Mouse (Mus musculus): ENCODE results near the gene Cachd1. TPM values are rescaled to one million over a fixed set of nuclear protein-coding genes. Genes with fewer than 3 reads are reported as not detected.

Cachd1 gene
- polyA plus RNA-seq, 1 experiment from 2014 or later: 14.7 TPM

- 0 out of 2 replicates have a peak overlapping the region, but pooled peaks have one; percentile 37 for H3K27ac ChIP-seq
- H3K4me1 ChIP-seq: peaks cover 63% of the 10 kb centered on the region
- no peaks in the 10 kb centered on the region for H3K27me3 ChIP-seq
- 71% methylated on average over 14 of the region's 14 CpGs for WGBS
- no peak overlapping the region for H3K4me2 ChIP-seq
- H3K36me3 ChIP-seq (ENCODE audit: poor library complexity, severe bottlenecking): no peaks in the 10 kb centered on the region
- no peak overlapping the region for H3K9ac ChIP-seq
- no peak overlapping the region for H3K4me3 ChIP-seq
- peak; percentile 64 for ATAC-seq
- no peaks in the 10 kb centered on the region for H3K9me3 ChIP-seq (replicated peaks)
Measured at GRCm38 (mm10) chr4:100800730-100801442, 24.4 kb downstream of the Cachd1 start.

GRCm38 (mm10) chr4:100801443-100801786, 24.9 kb downstream of the Cachd1 start:
- H3K4me2 ChIP-seq: no peak overlapping the region
- H3K9ac ChIP-seq: no peak overlapping the region
- no peaks in the 10 kb centered on the region for H3K36me3 ChIP-seq (ENCODE audit: poor library complexity, severe bottlenecking)
- H3K4me1 ChIP-seq: peaks cover 58% of the 10 kb centered on the region
- no peak overlapping the region for H3K27ac ChIP-seq
- ATAC-seq: peak; percentile 52
- 64% methylated on average over 3 of the region's 3 CpGs for WGBS
- no peaks in the 10 kb centered on the region for H3K27me3 ChIP-seq
- no peak overlapping the region for H3K4me3 ChIP-seq
- no peaks in the 10 kb centered on the region for H3K9me3 ChIP-seq (replicated peaks)

GRCm38 (mm10) chr4:100811057-100811695, 34.7 kb downstream of the Cachd1 start:
- no peaks in the 10 kb centered on the region for H3K36me3 ChIP-seq (ENCODE audit: poor library complexity, severe bottlenecking)
- peak overlapping the region; percentile 44 for H3K4me2 ChIP-seq
- H3K9me3 ChIP-seq (replicated peaks): no peaks in the 10 kb centered on the region
- H3K27ac ChIP-seq: peak overlapping the region; percentile 32
- WGBS: 2% methylated on average over 5 of the region's 5 CpGs
- peaks cover 30% of the 10 kb centered on the region for H3K4me1 ChIP-seq
- peaks cover 35% of the 10 kb centered on the region for H3K27me3 ChIP-seq
- ATAC-seq: peak; percentile 67
- H3K9ac ChIP-seq: no peak overlapping the region
- no peak overlapping the region for H3K4me3 ChIP-seq

DNA sequence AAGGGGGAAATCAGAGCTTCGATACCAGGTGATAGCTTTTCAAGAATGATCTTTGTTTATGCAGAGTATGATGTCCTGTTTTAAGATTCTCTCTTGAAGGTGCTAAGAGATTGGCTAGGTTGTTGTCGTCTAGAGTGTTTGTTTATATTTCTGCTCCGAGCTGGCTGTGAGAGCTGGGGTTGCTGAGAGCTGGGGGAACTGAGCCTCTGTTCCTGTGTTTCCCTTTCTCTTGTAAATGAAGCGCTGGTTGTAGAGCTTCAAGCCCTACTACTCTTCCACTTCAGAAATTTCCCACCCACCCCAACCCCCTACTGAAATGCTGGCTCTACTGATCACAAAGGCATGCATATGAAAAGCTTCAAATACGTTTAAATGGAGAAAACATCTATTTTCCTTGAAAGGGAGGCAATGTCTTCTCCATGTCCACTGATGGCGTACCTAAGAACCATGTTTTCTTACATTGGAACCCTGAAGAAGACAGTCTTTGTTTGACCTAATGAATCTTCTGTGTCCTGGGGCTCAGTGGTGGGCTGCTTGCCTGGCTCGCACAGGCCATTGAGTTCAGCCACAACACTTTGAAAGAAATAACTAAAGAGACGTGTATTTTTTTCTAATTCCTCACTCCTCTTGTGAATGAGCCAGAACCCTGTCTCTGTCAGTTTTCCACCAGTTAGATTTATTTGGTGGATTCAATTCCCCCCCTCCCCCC, 35.5 kb downstream of the Cachd1 start:
- Histone ChIP-seq H3K9me3 (replicated peaks) (no peaks in the 10 kb centered on the region), H3K4me2 (peak overlapping the region; percentile 44), H3K4me3 (no peak overlapping the region), H3K27ac (peak overlapping the region; percentile 32; the same call in 1 of the 2 replicates), H3K4me1 (peaks cover 30% of the 10 kb centered on the region), H3K27me3 (peaks cover 32% of the 10 kb centered on the region), H3K36me3 (ENCODE audit: poor library complexity, severe bottlenecking) (no peaks in the 10 kb centered on the region), H3K9ac (no peak overlapping the region)
- ATAC-seq: peak; percentile 59
- 6% methylated on average over 8 of the region's 8 CpGs for WGBS

GRCm38 (mm10) chr4:100813767-100814461, 37.4 kb downstream of the Cachd1 start:
- ATAC-seq: no peak
- Histone ChIP-seq H3K4me3 (no peak overlapping the region), H3K4me2 (no peak overlapping the region), H3K27me3 (peaks cover 24% of the 10 kb centered on the region), H3K27ac (no peak overlapping the region), H3K4me1 (peaks cover 30% of the 10 kb centered on the region), H3K9ac (no peak overlapping the region), H3K9me3 (replicated peaks) (no peaks in the 10 kb centered on the region), H3K36me3 (ENCODE audit: poor library complexity, severe bottlenecking) (no peaks in the 10 kb centered on the region)
- WGBS: 83% methylated on average over 2 of the region's 2 CpGs

- H3K4me2 ChIP-seq: no peak overlapping the region
- H3K9me3 ChIP-seq (replicated peaks): no peaks in the 10 kb centered on the region
- no peak overlapping the region for H3K9ac ChIP-seq
- no peak overlapping the region for H3K27ac ChIP-seq
- no peaks in the 10 kb centered on the region for H3K4me1 ChIP-seq
- no peak; the same call in 1 of the 2 replicates for ATAC-seq
- whole genome bisulfite sequencing: 93% methylated on average over 3 of the region's 3 CpGs
- H3K4me3 ChIP-seq: no peak overlapping the region
- no peaks in the 10 kb centered on the region for H3K36me3 ChIP-seq (ENCODE audit: poor library complexity, severe bottlenecking)
- peaks cover 10% of the 10 kb centered on the region; the same call in 1 of the 2 replicates for H3K27me3 ChIP-seq
Measured at GRCm38 (mm10) chr4:100819238-100819637, 42.8 kb downstream of the Cachd1 start.

GRCm38 (mm10) chr4:100822526-100822925, 46.1 kb downstream of the Cachd1 start:
- Histone ChIP-seq H3K9me3 (replicated peaks) (no peaks in the 10 kb centered on the region; the same call in 1 of the 2 replicates), H3K9ac (no peak overlapping the region), H3K4me1 (peaks cover 5% of the 10 kb centered on the region), H3K36me3 (ENCODE audit: poor library complexity, severe bottlenecking) (no peaks in the 10 kb centered on the region), H3K27ac (no peak overlapping the region), H3K4me3 (no peak overlapping the region), H3K27me3 (no peaks in the 10 kb centered on the region), H3K4me2 (no peak overlapping the region)
- no peak for ATAC-seq
- 95% methylated on average over 7 of the region's 7 CpGs for WGBS

DNA sequence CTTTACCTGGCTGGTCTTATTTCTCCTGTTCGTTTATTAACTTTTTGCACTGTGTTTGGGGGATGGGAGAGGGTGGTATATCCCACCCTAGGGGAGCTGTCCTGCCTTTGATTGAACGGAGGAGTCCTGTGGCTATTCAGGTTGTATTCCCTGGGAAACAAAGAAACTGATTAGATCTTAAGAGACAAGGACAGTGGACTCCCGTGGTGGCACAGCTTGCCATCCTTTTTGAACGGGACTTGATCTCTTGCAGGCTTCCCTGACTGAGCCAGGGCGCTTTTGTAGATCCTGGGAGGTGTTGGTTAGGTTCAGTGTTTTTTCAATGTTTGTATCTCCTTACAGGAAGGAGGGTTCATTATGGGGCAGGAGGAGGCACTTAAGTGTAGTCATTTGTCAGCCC, 50.9 kb downstream of the Cachd1 start:
- no peak overlapping the region for H3K27ac ChIP-seq
- H3K27me3 ChIP-seq: no peaks in the 10 kb centered on the region
- no peak overlapping the region for H3K9ac ChIP-seq
- peaks cover 29% of the 10 kb centered on the region for H3K4me1 ChIP-seq
- no peak overlapping the region for H3K4me3 ChIP-seq
- ATAC-seq: no peak
- 10% methylated on average over 5 of the region's 5 CpGs for WGBS
- no peaks in the 10 kb centered on the region for H3K36me3 ChIP-seq (ENCODE audit: poor library complexity, severe bottlenecking)
- H3K9me3 ChIP-seq (replicated peaks): no peaks in the 10 kb centered on the region; the same call in 1 of the 2 replicates
- H3K4me2 ChIP-seq: no peak overlapping the region

DNA sequence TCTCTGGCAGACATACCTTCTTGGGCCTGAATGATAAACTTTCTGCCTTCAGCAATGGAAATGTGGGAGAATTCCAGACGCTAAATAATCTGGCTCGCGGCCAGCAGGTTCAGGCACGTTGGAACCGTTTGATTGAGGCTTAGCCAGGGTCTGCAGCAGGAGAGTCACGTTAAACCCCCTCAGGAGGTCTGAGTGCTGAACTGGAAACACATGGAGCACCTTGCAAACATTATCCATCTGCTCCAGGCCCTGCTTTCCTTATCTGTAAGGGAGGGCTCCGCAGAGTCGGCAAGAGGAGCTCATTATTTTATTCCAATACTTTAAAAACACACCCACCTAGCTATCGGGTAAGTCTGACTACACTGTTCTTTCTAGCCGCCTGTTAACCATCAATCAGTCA, 52.3 kb downstream of the Cachd1 start:
- no peaks in the 10 kb centered on the region; the same call in 1 of the 2 replicates for H3K9me3 ChIP-seq (replicated peaks)
- H3K27ac ChIP-seq: no peak overlapping the region
- peak; percentile 57; the same call in 1 of the 2 replicates for ATAC-seq

GRCm38 (mm10) chr4:100837205-100837604, 60.7 kb downstream of the Cachd1 start:
- H3K36me3 ChIP-seq (ENCODE audit: poor library complexity, severe bottlenecking): no peaks in the 10 kb centered on the region
- peaks cover 13% of the 10 kb centered on the region; the same call in 1 of the 2 replicates for H3K4me1 ChIP-seq
- H3K9ac ChIP-seq: no peak overlapping the region
- no peaks in the 10 kb centered on the region for H3K9me3 ChIP-seq (replicated peaks)
- H3K27ac ChIP-seq: no peak overlapping the region
- 79% methylated on average over 6 of the region's 6 CpGs for WGBS
- H3K4me2 ChIP-seq: no peak overlapping the region
- no peak overlapping the region for H3K4me3 ChIP-seq
- no peaks in the 10 kb centered on the region for H3K27me3 ChIP-seq
- no peak for ATAC-seq

More for the DNA sequence above, 52.3 kb downstream of the Cachd1 start:
- Histone ChIP-seq H3K36me3 (ENCODE audit: poor library complexity, severe bottlenecking) (no peaks in the 10 kb centered on the region), H3K4me2 (peak overlapping the region; percentile 13; the same call in 1 of the 2 replicates), H3K4me1 (peaks cover 29% of the 10 kb centered on the region), H3K4me3 (no peak overlapping the region), H3K27me3 (no peaks in the 10 kb centered on the region), H3K9ac (no peak overlapping the region)
- WGBS: 3% methylated on average over 10 of the region's 10 CpGs

- 14% methylated on average over 5 of the region's 5 CpGs for WGBS
- H3K4me3 ChIP-seq: no peak overlapping the region
- H3K9me3 ChIP-seq (replicated peaks): no peaks in the 10 kb centered on the region
- peaks cover 15% of the 10 kb centered on the region for H3K4me1 ChIP-seq
- H3K27ac ChIP-seq: no peak overlapping the region
- H3K4me2 ChIP-seq: no peak overlapping the region
- no peaks in the 10 kb centered on the region for H3K36me3 ChIP-seq (ENCODE audit: poor library complexity, severe bottlenecking)
- no peaks in the 10 kb centered on the region for H3K27me3 ChIP-seq
- no peak overlapping the region for H3K9ac ChIP-seq
- no peak for ATAC-seq
Measured at GRCm38 (mm10) chr4:100842629-100843028, 66.2 kb downstream of the Cachd1 start.

Data from forebrain, embryonic 13.5 days (tissue).